Mouse (Mus musculus) embryonic fibroblast, embryonic 13.5 days (primary cell): ENCODE data around the gene Smu1.

Source experiments
- CTCF ChIP-seq: IDR thresholded peaks from 2 replicates; pipeline ENCODE4 v1.5.1; 2011; ENCODE audit warnings: mild to moderate bottlenecking, control low read depth, low read length, moderate library complexity, borderline replicate concordance; ENCODE audit not compliant: insufficient read depth
- POLR2A ChIP-seq: IDR thresholded peaks from 2 replicates; pipeline ENCODE4 v1.6.1; 2011; ENCODE audit warnings: low read depth, mild to moderate bottlenecking, control low read depth, low read length, moderate library complexity

DNA sequence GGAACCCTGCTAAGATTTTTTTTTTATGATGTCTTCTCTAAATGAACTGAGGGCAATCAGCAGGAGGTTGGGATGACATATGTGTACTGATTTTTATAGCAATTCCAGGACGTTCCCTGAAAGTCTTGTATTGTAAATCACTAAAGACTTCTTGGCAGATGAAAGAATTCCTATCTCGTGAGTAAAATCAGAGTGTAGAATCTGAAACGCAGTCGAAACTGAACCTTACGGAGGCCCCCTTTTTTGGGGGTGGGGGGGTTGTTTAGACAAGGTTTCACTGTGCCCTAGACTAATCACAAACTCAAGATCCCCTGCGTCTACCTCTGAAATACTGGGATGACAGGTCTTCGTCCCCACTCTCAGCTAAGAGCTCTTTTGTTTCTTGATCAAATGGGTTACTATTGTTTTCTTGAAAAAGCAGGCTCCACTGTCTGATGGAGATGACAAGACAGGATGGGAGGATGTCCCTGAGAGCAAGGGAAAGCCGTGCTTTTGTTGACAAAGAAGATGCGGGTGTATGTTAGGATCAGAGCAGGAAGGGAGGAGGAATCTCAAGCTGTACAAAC, 53.9 kb downstream of the Smu1 start:
- TF ChIP-seq POLR2A, result 0 out of 2 replicates have a peak, but pooled peaks have one; percentile 12
- no peak for TF ChIP-seq CTCF
